Mouse (Mus musculus) heart, embryonic 15.5 days (tissue): ENCODE measurements around the gene Rhox2g. TPM values are rescaled to one million over a fixed set of nuclear protein-coding genes. Genes with fewer than 3 reads are reported as not detected.
"Not testable (repeated sequence)": the region's sequence is repeated elsewhere in the genome, so short reads cannot be mapped to it uniquely, and the experiment has no call there.

Experiments
- ATAC-seq: fragments of 200-750 bp; cut with Nextera tagmentation; replicated peaks from 2 replicates; pipeline ENCODE4 v1.8.0; 2017; ENCODE audit warnings: low read depth, moderate TSS enrichment; ENCODE audit not compliant: insufficient number of reproducible peaks, insufficient read depth, low FRiP score
- H3K27ac ChIP-seq: fragments of 300-500 bp; sonication (generic); 2 replicates; pipeline ENCODE4 v1.5.1; 2015; ENCODE audit warnings: mild to moderate bottlenecking, inconsistent platforms
- H3K27me3 ChIP-seq: fragments of 300-500 bp; sonication (generic); 2 replicates; pipeline ENCODE4 v1.6.1; 2015; ENCODE audit warnings: inconsistent platforms
- H3K36me3 ChIP-seq: fragments of 300-500 bp; sonication (generic); 2 replicates; pipeline ENCODE4 v1.6.1; 2015; ENCODE audit warnings: mild to moderate bottlenecking, inconsistent platforms
- H3K4me1 ChIP-seq: fragments of 300-500 bp; sonication (generic); replicated peaks from 2 replicates; pipeline ENCODE4 v1.6.1; 2015; ENCODE audit warnings: inconsistent platforms
- H3K4me2 ChIP-seq: fragments of 300-500 bp; sonication (generic); 2 replicates; pipeline ENCODE4 v1.6.1; 2015; ENCODE audit warnings: inconsistent platforms, mild to moderate bottlenecking, moderate library complexity
- H3K4me3 ChIP-seq: fragments of 300-500 bp; sonication (generic); 2 replicates; pipeline ENCODE4 v1.5.1; 2015; ENCODE audit warnings: mild to moderate bottlenecking, inconsistent platforms
- H3K9ac ChIP-seq: fragments of 300-500 bp; sonication (generic); 2 replicates; pipeline ENCODE4 v1.6.1; 2015; ENCODE audit warnings: mild to moderate bottlenecking, inconsistent platforms
- H3K9me3 ChIP-seq: fragments of 300-500 bp; sonication (generic); replicated peaks from 2 replicates; pipeline ENCODE4 v1.6.1; 2016; ENCODE audit warnings: inconsistent platforms
- WGBS: fragments of 180-500 bp; shearing (Covaris S2); methylation state at CpG from one replicate; pipeline ENCODE4 v1.1.7; 2015; ENCODE audit warnings: mixed read lengths; 5-methylcytosine and 5-hydroxymethylcytosine counted together
- polyA plus RNA-seq: library from polyadenylated mRNA; unstranded; fragments of >200 nt; fragmentation: Nextera tagmentation; extraction: Ambion mirVana; gene quantifications from 2 replicates; pipeline ENCODE4 v1.2.1, GENCODE M21; 2015

Rhox2g gene
- polyA plus RNA-seq, result not detected in 2 replicates

- not testable (repeated sequence) for H3K27me3 ChIP-seq, H3K4me1 ChIP-seq, H3K27ac ChIP-seq, H3K4me3 ChIP-seq, ATAC-seq, H3K9me3 ChIP-seq, H3K9ac ChIP-seq, H3K4me2 ChIP-seq, H3K36me3 ChIP-seq
- WGBS, result 82% methylated on average over 6 of the region's 6 CpGs
These were observed at the start of gene Rhox2g for GRCm38 (mm10) chrX:37643370-37643769. TSS of gene Rhox2g (minus strand) at chrX:37643470.

- no peak for ATAC-seq
- WGBS, result 69% methylated on average over 2 of the region's 2 CpGs
- no peaks in the 10 kb centered on the region for H3K4me1 ChIP-seq
- H3K4me2 ChIP-seq, result no peak overlapping the region
- no peaks in the 10 kb centered on the region for H3K27me3 ChIP-seq
- no peak overlapping the region for H3K4me3 ChIP-seq
- no peaks in the 10 kb centered on the region for H3K36me3 ChIP-seq
- H3K27ac ChIP-seq, result no peak overlapping the region
- no peak overlapping the region for H3K9ac ChIP-seq
- no peaks in the 10 kb centered on the region for H3K9me3 ChIP-seq
These were observed 49.0 kb upstream of the Rhox2g start for GRCm38 (mm10) chrX:37692261-37692660.

- 76% methylated on average over 24 of the region's 24 CpGs for WGBS
- no peaks in the 10 kb centered on the region for H3K27me3 ChIP-seq
- no peaks in the 10 kb centered on the region for H3K36me3 ChIP-seq
- no peak overlapping the region for H3K4me2 ChIP-seq
- H3K9me3 ChIP-seq, result no peaks in the 10 kb centered on the region
- no peak overlapping the region for H3K27ac ChIP-seq
- H3K4me3 ChIP-seq, result no peak overlapping the region
- H3K4me1 ChIP-seq, result no peaks in the 10 kb centered on the region
- no peak overlapping the region for H3K9ac ChIP-seq
- no peak for ATAC-seq
These were observed 39.9 kb upstream of the Rhox2g start for GRCm38 (mm10) chrX:37683031-37683715.

GRCm38 (mm10) chrX:37673177-37673576 is 29.9 kb upstream of the Rhox2g start, which contains the start of gene Rhox2h:
TSS of gene Rhox2h (minus strand) at chrX:37673277.
- H3K27me3 ChIP-seq, H3K4me1 ChIP-seq, H3K9me3 ChIP-seq, H3K4me2 ChIP-seq, H3K36me3 ChIP-seq, H3K27ac ChIP-seq, H3K4me3 ChIP-seq, ATAC-seq, H3K9ac ChIP-seq: not testable (repeated sequence)
- 82% methylated on average over 8 of the region's 8 CpGs for WGBS

GRCm38 (mm10) chrX:37668664-37669063 is 25.4 kb upstream of the Rhox2g start, which contains the start of gene Rhox3h:
TSS of gene Rhox3h (minus strand) at chrX:37668764.
- not testable (repeated sequence) for H3K9ac ChIP-seq, H3K36me3 ChIP-seq, H3K27ac ChIP-seq, ATAC-seq, H3K4me1 ChIP-seq, H3K27me3 ChIP-seq, H3K9me3 ChIP-seq, H3K4me2 ChIP-seq, H3K4me3 ChIP-seq
- 56% methylated on average over 1 of the region's 3 CpGs for WGBS

GRCm38 (mm10) chrX:37651227-37651626 is 8.0 kb upstream of the Rhox2g start, which contains the start of gene Rhox4g:
TSS of gene Rhox4g (minus strand) at chrX:37651327.
- not testable (repeated sequence) for H3K36me3 ChIP-seq, H3K4me2 ChIP-seq, H3K4me1 ChIP-seq, H3K27ac ChIP-seq, H3K9me3 ChIP-seq, H3K4me3 ChIP-seq, H3K27me3 ChIP-seq, H3K9ac ChIP-seq, ATAC-seq
- 90% methylated on average over 10 of the region's 20 CpGs for WGBS

GRCm38 (mm10) chrX:37628512-37628911 is 14.8 kb downstream of the Rhox2g start, which contains the start of gene Rhox3g:
TSS of gene Rhox3g (minus strand) at chrX:37628612.
- H3K4me3 ChIP-seq, H3K27me3 ChIP-seq, H3K36me3 ChIP-seq, ATAC-seq, H3K4me2 ChIP-seq, H3K4me1 ChIP-seq, H3K9me3 ChIP-seq, H3K9ac ChIP-seq, H3K27ac ChIP-seq: not testable (repeated sequence)
- 85% methylated on average over 2 of the region's 2 CpGs for WGBS

GRCm38 (mm10) chrX:37607604-37608003 is 35.7 kb downstream of the Rhox2g start, which contains the start of gene Rhox4f:
TSS of gene Rhox4f (minus strand) at chrX:37607704.
- WGBS, result 93% methylated on average over 16 of the region's 19 CpGs
- not testable (repeated sequence) for H3K9ac ChIP-seq, H3K9me3 ChIP-seq, H3K4me1 ChIP-seq, ATAC-seq, H3K27ac ChIP-seq, H3K27me3 ChIP-seq, H3K4me3 ChIP-seq, H3K36me3 ChIP-seq, H3K4me2 ChIP-seq

Other genes starting within 250 kb of the Rhox2g start
- gene Rhox2b, start 231.4 kb downstream of the Rhox2g start, polyA plus RNA-seq, result not detected in 2 replicates
- 1.9 TPM in 1 of 2 replicates, not detected in the other for gene Rhox4b, start 211.0 kb downstream of the Rhox2g start, polyA plus RNA-seq
- gene Rhox2c, start 189.8 kb downstream of the Rhox2g start, polyA plus RNA-seq, result not detected in 2 replicates
- not detected in 2 replicates for gene Rhox3c, start 184.9 kb downstream of the Rhox2g start, polyA plus RNA-seq
- not detected in 2 replicates for gene Rhox4c, start 163.1 kb downstream of the Rhox2g start, polyA plus RNA-seq
- not detected in 2 replicates for gene Rhox2d, start 150.0 kb downstream of the Rhox2g start, polyA plus RNA-seq
- gene Rhox4d, start 129.1 kb downstream of the Rhox2g start, polyA plus RNA-seq, result not detected in 2 replicates
- not detected in 2 replicates for gene Rhox2e, start 113.0 kb downstream of the Rhox2g start, polyA plus RNA-seq
- gene Rhox3e, start 101.5 kb downstream of the Rhox2g start, polyA plus RNA-seq, result not detected in 2 replicates
- not detected in 2 replicates for gene Rhox4e, start 86.1 kb downstream of the Rhox2g start, polyA plus RNA-seq
- gene Rhox2f, start 72.1 kb downstream of the Rhox2g start, polyA plus RNA-seq, result not detected in 2 replicates
- not detected in 2 replicates for gene Rhox3f, start 62.5 kb downstream of the Rhox2g start, polyA plus RNA-seq
- not detected in 2 replicates for gene Rhox4f, start 35.8 kb downstream of the Rhox2g start, polyA plus RNA-seq
- not detected in 2 replicates for gene Rhox3g, start 14.9 kb downstream of the Rhox2g start, polyA plus RNA-seq
- gene Rhox4g, start 7.9 kb upstream of the Rhox2g start, polyA plus RNA-seq, result not detected in 2 replicates
- not detected in 2 replicates for gene Rhox3h, start 25.3 kb upstream of the Rhox2g start, polyA plus RNA-seq
- gene Rhox2h, start 29.8 kb upstream of the Rhox2g start, polyA plus RNA-seq, result not detected in 2 replicates
- gene Rhox5, start 161.4 kb upstream of the Rhox2g start, polyA plus RNA-seq, result 11.0 and 12.3 TPM in 2 replicates
- not detected in 2 replicates for gene Rhox6, start 183.4 kb upstream of the Rhox2g start, polyA plus RNA-seq
- not detected in 2 replicates for gene Rhox7a, start 188.2 kb upstream of the Rhox2g start, polyA plus RNA-seq
- 0.10 TPM in 1 of 2 replicates, not detected in the other for gene Rhox8, start 235.5 kb upstream of the Rhox2g start, polyA plus RNA-seq